Mouse (Mus musculus): ENCODE measurements around the gene Nbas. TPM values are rescaled to one million over a fixed set of nuclear protein-coding genes. Genes with fewer than 3 reads are reported as not detected.

Gene Nbas
- polyA plus RNA-seq, 1 experiment from 2014 or later = 10.5 TPM

- 87% methylated on average over 7 of the region's 7 CpGs for WGBS
- Histone ChIP-seq H3K36me3 (ENCODE audit: poor library complexity, severe bottlenecking) (peaks cover 7% of the 10 kb centered on the region), H3K9ac (no peak overlapping the region), H3K4me2 (no peak overlapping the region), H3K9me3 (replicated peaks) (no peaks in the 10 kb centered on the region), H3K4me3 (no peak overlapping the region), H3K27me3 (no peaks in the 10 kb centered on the region), H3K4me1 (no peaks in the 10 kb centered on the region), H3K27ac (no peak overlapping the region)
- ATAC-seq = no peak
These were observed 210.2 kb downstream of the Nbas start for GRCm38 (mm10) chr12:13479163-13479562.

GRCm38 (mm10) chr12:13486278-13486677, 217.3 kb downstream of the Nbas start:
- Histone ChIP-seq H3K9ac (no peak overlapping the region), H3K27ac (no peak overlapping the region), H3K4me3 (no peak overlapping the region), H3K36me3 (ENCODE audit: poor library complexity, severe bottlenecking) (no peaks in the 10 kb centered on the region; the same call in 1 of the 2 replicates), H3K4me2 (no peak overlapping the region), H3K9me3 (replicated peaks) (no peaks in the 10 kb centered on the region), H3K27me3 (no peaks in the 10 kb centered on the region), H3K4me1 (no peaks in the 10 kb centered on the region)
- 95% methylated on average over 3 of the region's 3 CpGs for WGBS
- ATAC-seq = no peak

GRCm38 (mm10) chr12:13497211-13497610, 228.3 kb downstream of the Nbas start:
- H3K27ac ChIP-seq = no peak overlapping the region
- WGBS = 88% methylated on average over 6 of the region's 6 CpGs

GRCm38 (mm10) chr12:13499237-13499889, 230.4 kb downstream of the Nbas start:
- Histone ChIP-seq H3K27ac (peak overlapping the region; percentile 37; the same call in 1 of the 2 replicates), H3K4me3 (no peak overlapping the region), H3K4me1 (peaks cover 26% of the 10 kb centered on the region), H3K9me3 (replicated peaks) (no peaks in the 10 kb centered on the region), H3K9ac (no peak overlapping the region), H3K36me3 (ENCODE audit: poor library complexity, severe bottlenecking) (no peaks in the 10 kb centered on the region), H3K4me2 (0 out of 2 replicates have a peak overlapping the region, but pooled peaks have one; percentile 1), H3K27me3 (no peaks in the 10 kb centered on the region)
- ATAC-seq = peak; percentile 87
- WGBS = 31% methylated on average over 10 of the region's 10 CpGs

More at GRCm38 (mm10) chr12:13497211-13497610, 228.3 kb downstream of the Nbas start:
- Histone ChIP-seq H3K9ac (no peak overlapping the region), H3K4me3 (no peak overlapping the region), H3K4me2 (no peak overlapping the region), H3K36me3 (ENCODE audit: poor library complexity, severe bottlenecking) (no peaks in the 10 kb centered on the region), H3K9me3 (replicated peaks) (no peaks in the 10 kb centered on the region), H3K4me1 (peaks cover 26% of the 10 kb centered on the region), H3K27me3 (no peaks in the 10 kb centered on the region)
- no peak for ATAC-seq

- H3K36me3 ChIP-seq (ENCODE audit: poor library complexity, severe bottlenecking) = no peaks in the 10 kb centered on the region
- no peaks in the 10 kb centered on the region for H3K9me3 ChIP-seq (replicated peaks)
- no peak overlapping the region for H3K4me2 ChIP-seq
- 80% methylated on average over 3 of the region's 3 CpGs for WGBS
- no peak overlapping the region for H3K4me3 ChIP-seq
- H3K4me1 ChIP-seq = peaks cover 30% of the 10 kb centered on the region
- H3K27me3 ChIP-seq = no peaks in the 10 kb centered on the region
- ATAC-seq = peak; percentile 42
- no peak overlapping the region for H3K9ac ChIP-seq
- no peak overlapping the region for H3K27ac ChIP-seq
These were observed 231.3 kb downstream of the Nbas start for GRCm38 (mm10) chr12:13500191-13500590.

GRCm38 (mm10) chr12:13504771-13505444, 236.0 kb downstream of the Nbas start:
- no peak for ATAC-seq

GRCm38 (mm10) chr12:13518082-13518481, 249.1 kb downstream of the Nbas start:
- Histone ChIP-seq H3K4me1 (no peaks in the 10 kb centered on the region), H3K36me3 (ENCODE audit: poor library complexity, severe bottlenecking) (peaks cover 9% of the 10 kb centered on the region), H3K27me3 (no peaks in the 10 kb centered on the region), H3K9ac (no peak overlapping the region), H3K9me3 (replicated peaks) (no peaks in the 10 kb centered on the region), H3K27ac (no peak overlapping the region), H3K4me2 (no peak overlapping the region), H3K4me3 (no peak overlapping the region)
- ATAC-seq = no peak
- 35% methylated on average over 1 of the region's 1 CpGs for WGBS

More at GRCm38 (mm10) chr12:13504771-13505444, 236.0 kb downstream of the Nbas start:
- H3K27ac ChIP-seq = no peak overlapping the region
- H3K9me3 ChIP-seq (replicated peaks) = no peaks in the 10 kb centered on the region
- H3K4me1 ChIP-seq = peaks cover 12% of the 10 kb centered on the region
- no peaks in the 10 kb centered on the region for H3K36me3 ChIP-seq (ENCODE audit: poor library complexity, severe bottlenecking)
- no peak overlapping the region for H3K4me3 ChIP-seq
- no peak overlapping the region for H3K4me2 ChIP-seq
- WGBS = 80% methylated on average over 5 of the region's 5 CpGs
- H3K27me3 ChIP-seq = no peaks in the 10 kb centered on the region
- H3K9ac ChIP-seq = no peak overlapping the region

GRCm38 (mm10) chr12:13519413-13519812, 250.5 kb downstream of the Nbas start:
- WGBS = 68% methylated on average over 6 of the region's 6 CpGs
- Histone ChIP-seq H3K27me3 (no peaks in the 10 kb centered on the region), H3K4me2 (no peak overlapping the region), H3K4me3 (no peak overlapping the region), H3K27ac (no peak overlapping the region), H3K4me1 (no peaks in the 10 kb centered on the region), H3K36me3 (ENCODE audit: poor library complexity, severe bottlenecking) (peaks cover 9% of the 10 kb centered on the region), H3K9ac (no peak overlapping the region), H3K9me3 (replicated peaks) (no peaks in the 10 kb centered on the region)
- no peak for ATAC-seq

GRCm38 (mm10) chr12:13532731-13533365, 263.9 kb downstream of the Nbas start:
- 93% methylated on average over 1 of the region's 1 CpGs for WGBS
- H3K4me3 ChIP-seq = no peak overlapping the region
- peaks cover 11% of the 10 kb centered on the region; the same call in 1 of the 2 replicates for H3K36me3 ChIP-seq (ENCODE audit: poor library complexity, severe bottlenecking)
- no peak overlapping the region for H3K9ac ChIP-seq
- no peaks in the 10 kb centered on the region for H3K4me1 ChIP-seq
- no peak for ATAC-seq
- no peak overlapping the region for H3K4me2 ChIP-seq
- H3K27me3 ChIP-seq = no peaks in the 10 kb centered on the region
- no peak overlapping the region for H3K27ac ChIP-seq
- H3K9me3 ChIP-seq (replicated peaks) = no peaks in the 10 kb centered on the region

GRCm38 (mm10) chr12:13539171-13539570, 270.2 kb downstream of the Nbas start:
- WGBS = 88% methylated on average over 4 of the region's 4 CpGs
- Histone ChIP-seq H3K4me1 (no peaks in the 10 kb centered on the region), H3K36me3 (ENCODE audit: poor library complexity, severe bottlenecking) (peaks cover 11% of the 10 kb centered on the region; the same call in 1 of the 2 replicates), H3K9ac (no peak overlapping the region), H3K4me2 (no peak overlapping the region), H3K27me3 (no peaks in the 10 kb centered on the region), H3K27ac (no peak overlapping the region), H3K9me3 (replicated peaks) (no peaks in the 10 kb centered on the region), H3K4me3 (no peak overlapping the region)
- ATAC-seq = no peak

- Histone ChIP-seq H3K9ac (no peak overlapping the region), H3K36me3 (ENCODE audit: poor library complexity, severe bottlenecking) (no peaks in the 10 kb centered on the region), H3K4me1 (no peaks in the 10 kb centered on the region), H3K27me3 (no peaks in the 10 kb centered on the region), H3K9me3 (replicated peaks) (no peaks in the 10 kb centered on the region), H3K27ac (no peak overlapping the region), H3K4me3 (no peak overlapping the region), H3K4me2 (no peak overlapping the region)
- no peak for ATAC-seq
- WGBS = 56% methylated on average over 5 of the region's 5 CpGs
These were observed 274.9 kb downstream of the Nbas start for GRCm38 (mm10) chr12:13543806-13544205.

GRCm38 (mm10) chr12:13563646-13564289, 294.8 kb downstream of the Nbas start:
- Histone ChIP-seq H3K27me3 (no peaks in the 10 kb centered on the region), H3K4me2 (no peak overlapping the region), H3K4me1 (no peaks in the 10 kb centered on the region), H3K27ac (no peak overlapping the region), H3K4me3 (no peak overlapping the region), H3K9ac (no peak overlapping the region), H3K9me3 (replicated peaks) (no peaks in the 10 kb centered on the region), H3K36me3 (ENCODE audit: poor library complexity, severe bottlenecking) (no peaks in the 10 kb centered on the region; the same call in 1 of the 2 replicates)
- ATAC-seq = no peak
- 94% methylated on average over 5 of the region's 5 CpGs for WGBS

All from forebrain, embryonic 13.5 days (tissue).